18 mouse cellular contexts compared by ENCODE assay signal in the genomic region with DNA sequence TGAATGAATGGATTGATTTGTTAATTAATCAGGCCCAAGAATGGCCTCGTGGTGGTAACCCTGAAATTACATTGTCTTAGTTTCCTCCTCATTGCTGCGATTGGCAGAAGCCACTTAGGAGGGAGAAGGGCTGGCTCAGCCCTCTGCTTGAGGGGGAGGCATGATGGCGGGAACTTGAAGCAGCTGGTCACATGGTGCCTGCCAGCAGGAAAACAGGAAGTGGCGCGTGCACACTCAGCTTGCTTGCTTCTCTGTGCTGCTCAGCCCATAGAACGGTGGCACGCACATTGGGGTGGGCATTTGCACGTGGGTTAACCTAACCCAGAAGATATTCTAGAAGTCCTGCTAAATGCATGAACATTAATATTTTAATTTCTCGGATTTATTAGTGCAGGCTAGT. TPM values are rescaled to one million over a fixed set of nuclear protein-coding genes. Genes with fewer than 3 reads are reported as not detected.
DNase-seq lines count a peak whose midpoint lies in the region; TF ChIP-seq lines count a peak whose summit lies in the region.
"Had no signal": no experiment of that assay in that cellular context is flagged by ENCODE, and none has a peak within 500 bp of the region (broad histone marks: within the 10 kb centered on the region; RNA-seq: fewer than 3 reads in every experiment).

No protein-coding gene starts in this region.

- H3K27ac ChIP-seq in thymus, adult 2 months (ENCODE audit: control insufficient read depth, insufficient read depth, low read length), result no peak overlapping the region
- no peak overlapping the region for H3K27ac ChIP-seq in bone marrow, adult 2 months (ENCODE audit: control insufficient read depth, insufficient read depth, low read depth, low read length, poor library complexity)
- H3K27ac ChIP-seq: layer of hippocampus, adult 2 months; lung, embryonic 15.5 days; midbrain, embryonic 10.5 days; neural tube, embryonic 15.5 days had no signal

- TF ChIP-seq CTCF in thymus, adult 2 months (IDR thresholded peaks at IDR 0.05; ENCODE audit: borderline replicate concordance, control insufficient read depth, extremely low read depth, insufficient read depth, low read length, poor library complexity), result no peak
- no peak for TF ChIP-seq CTCF in bone marrow, adult 2 months (IDR thresholded peaks at IDR 0.05; ENCODE audit: control insufficient read depth, insufficient read depth, low read length)

- TF ChIP-seq POLR2A in thymus, adult 2 months (IDR thresholded peaks at IDR 0.05; ENCODE audit: control insufficient read depth, extremely low read depth, insufficient read depth, low read length, poor library complexity), result no peak
- TF ChIP-seq POLR2A in bone marrow, adult 2 months (IDR thresholded peaks at IDR 0.05; ENCODE audit: borderline replicate concordance, control insufficient read depth, low read depth, low read length), result 0 out of 2 replicates have a peak, but pooled peaks have one; percentile 17

- H3K4me3 ChIP-seq in thymus, adult 2 months (ENCODE audit: control insufficient read depth, insufficient read depth, low read length), result no peak overlapping the region
- no peak overlapping the region for H3K4me3 ChIP-seq in bone marrow, adult 2 months (replicated peaks; ENCODE audit: control insufficient read depth, low read depth, low read length)
- H3K4me3 ChIP-seq: heart, embryonic 12.5 days; layer of hippocampus, adult 2 months; lung, embryonic 15.5 days; midbrain, embryonic 10.5 days; neural tube, embryonic 15.5 days had no signal

- H3K4me1 ChIP-seq in thymus, adult 2 months (replicated peaks; ENCODE audit: control insufficient read depth, insufficient read depth, low read length), result no peaks in the 10 kb centered on the region; the same call in 1 of the 2 replicates
- no peaks in the 10 kb centered on the region; the same call in 1 of the 2 replicates for H3K4me1 ChIP-seq in bone marrow, adult 2 months (ENCODE audit: control insufficient read depth, insufficient read depth, low read length)

- no peaks in the 10 kb centered on the region for H3K27me3 ChIP-seq in thymus, adult 2 months (ENCODE audit: control insufficient read depth, insufficient read depth, low read length)
- H3K27me3 ChIP-seq in splenic B cell, adult 2 months (ENCODE audit: control insufficient read depth, insufficient read depth, low read length, poor library complexity, severe bottlenecking), result no peaks in the 10 kb centered on the region
- H3K27me3 ChIP-seq: heart, embryonic 12.5 days; lung, embryonic 15.5 days; neural tube, embryonic 15.5 days had no signal

- peak; percentile 32 for DNase-seq in layer of hippocampus, adult 9-11 months
- no peak for DNase-seq in layer of hippocampus, adult 18-20 months (ENCODE audit: low spot score in 2 of 2)
- DNase-seq in thymus, postnatal 14 days, result peak; percentile 16
- no peak for DNase-seq in thymus, adult 2 months
- peak; percentile 41 for DNase-seq in splenic B cell, adult 2 months (ENCODE audit: low read depth, low spot score)
- DNase-seq in adrenal gland, adult (ENCODE audit: inconsistent age in 2 of 2, low spot score in 1 of 2), result no peak
- DNase-seq: adrenal gland, adult 2 months; cerebellum, adult 9-11 months; forebrain, postnatal 0 days; gastrocnemius, postnatal 25 days; retina, postnatal 1 day; spleen, adult 18-20 months had no signal

- peaks cover 11% of the 10 kb centered on the region for H3K36me3 ChIP-seq in thymus, adult 2 months (ENCODE audit: control insufficient read depth, insufficient read depth, low read length)
- H3K36me3 ChIP-seq in splenic B cell, adult 2 months (ENCODE audit: control insufficient read depth, insufficient read depth, low read length, poor library complexity, severe bottlenecking), result peaks cover 14% of the 10 kb centered on the region

- 63% methylated on average over 9 of the region's 9 CpGs for WGBS in thymus, adult 2 months
- WGBS in bone marrow, adult 2 months, result 40% methylated on average over 9 of the region's 9 CpGs

RNA-seq across cellular contexts. Expression of a gene that starts 4.9 kb away (rescaled TPM):
- total RNA-seq in layer of hippocampus, adult 18-20 months (2021), result 10 to 100 TPM; 38.0 to 43.9 TPM
- 33.2 and 35.3 TPM in 2 replicates for polyA plus RNA-seq in thymus, adult 2 months (2012; rRNA removed)
- 12.7 and 20.2 TPM in 2 replicates for polyA plus RNA-seq in bone marrow, adult 2 months (2011; ENCODE audit: insufficient read depth, insufficient read length, low replicate concordance, missing spikeins)

Comparison
In these comparisons a context has a peak if more than half of its experiments do, and no peak if none do; other contexts are left out.
1. DNase-seq: peak in layer of hippocampus, adult 9-11 months (single experiment), thymus, postnatal 14 days (single experiment) and splenic B cell, adult 2 months (single experiment); none in layer of hippocampus, adult 18-20 months (0 of 2), thymus, adult 2 months (single experiment) and adrenal gland, adult (0 of 2).